Mouse (Mus musculus) bone marrow, adult 2 months (tissue): ENCODE results near the gene Ggn.

Experiments
- CTCF ChIP-seq: fragments of 200-500 bp; IDR thresholded peaks from 2 replicates; pipeline ENCODE4 v1.5.1; 2011; ENCODE audit warnings: low read length, control low read depth; ENCODE audit not compliant: control insufficient read depth, insufficient read depth
- POLR2A ChIP-seq: fragments of 200-500 bp; IDR thresholded peaks from 2 replicates; pipeline ENCODE4 v1.6.1; 2011; ENCODE audit warnings: low read depth, mild to moderate bottlenecking, control low read depth, low read length, borderline replicate concordance; ENCODE audit not compliant: control insufficient read depth

- TF ChIP-seq POLR2A (no peak), CTCF (no peak)
These were observed 10.8 kb downstream of the Ggn start for GRCm38 (mm10) chr7:29180854-29181236.
